Mouse (Mus musculus) mesoderm, embryonic 11.5 days (tissue): ENCODE results near the gene Clcn7.

Experiments used
- DNase-seq: peaks from one replicate; pipeline ENCODE4 v3.0.0-alpha.2; 2012; ENCODE audit warnings: low read depth, low spot score

Clcn7 gene

GRCm38 (mm10) chr17:25127079-25127478 is 6.1 kb upstream of the Clcn7 start:
- DNase-seq, result no peak

GRCm38 (mm10) chr17:25127681-25128080 is 5.5 kb upstream of the Clcn7 start:
- DNase-seq, result no peak

GRCm38 (mm10) chr17:25130060-25130459 is 3.1 kb upstream of the Clcn7 start:
- DNase-seq, result no peak

GRCm38 (mm10) chr17:25135622-25136021 is 2.4 kb downstream of the Clcn7 start:
- no peak for DNase-seq

- no peak for DNase-seq
These were observed 5.6 kb downstream of the Clcn7 start for GRCm38 (mm10) chr17:25138803-25139202.

- DNase-seq, result no peak
These were observed 6.8 kb downstream of the Clcn7 start for GRCm38 (mm10) chr17:25139960-25140359.

- no peak for DNase-seq
These were observed 29.0 kb downstream of the Clcn7 start, which contains the start of gene Ccdc154 for GRCm38 (mm10) chr17:25162161-25162560. TSS of gene Ccdc154 (plus strand) at chr17:25162461.

- DNase-seq, result no peak
These were observed 30.2 kb downstream of the Clcn7 start for GRCm38 (mm10) chr17:25163387-25163786.

GRCm38 (mm10) chr17:25164770-25165169 is 31.6 kb downstream of the Clcn7 start:
- no peak for DNase-seq

GRCm38 (mm10) chr17:25165970-25166671 is 32.9 kb downstream of the Clcn7 start:
- DNase-seq, result no peak

- DNase-seq, result no peak
These were observed 36.5 kb downstream of the Clcn7 start for GRCm38 (mm10) chr17:25169706-25170105.

- DNase-seq, result no peak
These were observed 39.4 kb downstream of the Clcn7 start for GRCm38 (mm10) chr17:25172558-25172957.

- no peak for DNase-seq
These were observed 42.2 kb downstream of the Clcn7 start, which contains the start of gene Gm38655 for GRCm38 (mm10) chr17:25175411-25175810. TSS of gene Gm38655 (minus strand) at chr17:25175471.

GRCm38 (mm10) chr17:25183232-25183631 is 50.0 kb downstream of the Clcn7 start:
- no peak for DNase-seq

- DNase-seq, result peak; percentile 99
These were observed 51.0 kb downstream of the Clcn7 start, which contains the start of gene BC003965 for GRCm38 (mm10) chr17:25184129-25184691. TSS of gene BC003965 (plus strand) at chr17:25184554.

- DNase-seq, result no peak
These were observed 51.8 kb downstream of the Clcn7 start for GRCm38 (mm10) chr17:25184961-25185360.

GRCm38 (mm10) chr17:25187784-25188149 is 54.6 kb downstream of the Clcn7 start:
- no peak for DNase-seq

GRCm38 (mm10) chr17:25188150-25189031 is 55.2 kb downstream of the Clcn7 start, which contains the start of gene Unkl:
TSS of gene Unkl (plus strand) at chr17:25188397.
- DNase-seq, result peak; percentile 71

- no peak for DNase-seq
These were observed 55.9 kb downstream of the Clcn7 start for GRCm38 (mm10) chr17:25189091-25189490.

- DNase-seq, result no peak
These were observed 69.2 kb downstream of the Clcn7 start for GRCm38 (mm10) chr17:25202401-25202800.

GRCm38 (mm10) chr17:25210006-25210405 is 76.8 kb downstream of the Clcn7 start:
- DNase-seq, result no peak
